Mouse (Mus musculus) cerebellum, adult 11-12 months (tissue): ENCODE measurements at regions not wholly inside any gene's neighbourhood (a gene's known extent, or its start where the extent isn't known, plus 50 kb on each side); places are given as distances from the start of the nearest gene placed in this dataset.

ENCODE experiments used
- DNase-seq: peaks from one replicate; pipeline ENCODE4 v3.0.0; 2022

GRCm38 (mm10) chr14:80486605-80487004 lies 502.7 kb downstream of the Olfm4 start:
- DNase-seq = no peak

- no peak for DNase-seq
Measured at GRCm38 (mm10) chr14:80492043-80492900, 508.4 kb downstream of the Olfm4 start.

- DNase-seq = no peak
Measured at GRCm38 (mm10) chr14:80492901-80493279, 509.0 kb downstream of the Olfm4 start.

- no peak for DNase-seq
Measured at GRCm38 (mm10) chr14:80504351-80504750, 520.5 kb downstream of the Olfm4 start.

GRCm38 (mm10) chr14:80516626-80517025 lies 532.7 kb downstream of the Olfm4 start:
- DNase-seq = no peak

GRCm38 (mm10) chr14:80521216-80521615 lies 537.3 kb downstream of the Olfm4 start:
- no peak for DNase-seq

GRCm38 (mm10) chr14:80521631-80522030 lies 537.8 kb downstream of the Olfm4 start:
- DNase-seq = peak; percentile 6

GRCm38 (mm10) chr14:80522536-80522935 lies 538.7 kb downstream of the Olfm4 start:
- DNase-seq = no peak

GRCm38 (mm10) chr14:80528419-80529028 lies 544.6 kb downstream of the Olfm4 start:
- DNase-seq = no peak

- no peak for DNase-seq
Measured at GRCm38 (mm10) chr14:80536044-80536745, 552.3 kb downstream of the Olfm4 start.

GRCm38 (mm10) chr14:80559950-80560349 lies 576.1 kb downstream of the Olfm4 start:
- DNase-seq = no peak
